Mouse (Mus musculus) left cerebral cortex, postnatal 10 days (tissue): ENCODE data around the gene Rimbp3. TPM values are rescaled to one million over a fixed set of nuclear protein-coding genes. Genes with fewer than 3 reads are reported as not detected.
"Not testable (repeated sequence)": the region's sequence is repeated elsewhere in the genome, so short reads cannot be mapped to it uniquely, and the experiment has no call there.

ENCODE experiments used
- DNase-seq, 2 experiments: peaks; one replicate each; pipeline ENCODE4 v3.0.0; 2021 to 2022; ENCODE audit warnings: low spot score in 2 of 2, mixed read lengths in 1 of 2; ENCODE audit errors: extremely low spot score in 1 of 2
- intact Hi-C: fragments of 180-260 bp; cut with DNase I; formaldehyde crosslinking; loops from one replicate; pipeline ENCODE4 v1.15.1; 2025
- total RNA-seq, 2 experiments: library from RNA; stranded (reverse); gene quantifications; 2 replicates each; pipeline ENCODE4 v1.2.3; 2021

Gene Rimbp3
- 1 to 10 TPM; 1.7 to 1.9 TPM for total RNA-seq

GRCm38 (mm10) chr16:17208389-17209361 is at the start of gene Rimbp3:
TSS of gene Rimbp3 (plus strand) at chr16:17208603.
- intact Hi-C loops: loop anchor here (2.0 kb wide), 1 partner anchor 62 kb away; no protein-coding TSS in a partner anchor
- peak; percentile 84 to 89 for DNase-seq

- DNase-seq, intact Hi-C loops: not testable (repeated sequence)
Observed at GRCm38 (mm10) chr16:17165478-17165877, 42.9 kb upstream of the Rimbp3 start.

DNA sequence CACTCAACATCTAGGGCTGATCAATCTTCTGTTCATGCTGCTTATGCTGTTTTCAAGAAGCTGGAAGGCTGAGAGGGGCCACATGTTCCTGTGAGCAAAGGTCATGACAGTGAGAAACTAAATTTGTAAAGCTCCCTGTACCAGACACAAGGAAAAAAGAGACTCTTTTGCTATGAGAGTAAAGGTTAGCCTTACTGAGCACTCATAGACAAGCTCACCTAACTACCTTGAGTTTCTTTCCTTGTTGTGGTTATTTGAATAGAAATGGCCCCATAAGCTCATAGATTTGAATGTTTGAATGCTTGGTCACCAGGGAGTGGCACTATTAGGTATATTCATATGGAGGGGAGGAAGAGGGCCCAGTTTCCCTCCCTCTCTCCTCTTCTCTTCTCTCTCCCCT is 41.2 kb upstream of the Rimbp3 start:
- intact Hi-C loops: no loop called here
- no peak for DNase-seq

DNA sequence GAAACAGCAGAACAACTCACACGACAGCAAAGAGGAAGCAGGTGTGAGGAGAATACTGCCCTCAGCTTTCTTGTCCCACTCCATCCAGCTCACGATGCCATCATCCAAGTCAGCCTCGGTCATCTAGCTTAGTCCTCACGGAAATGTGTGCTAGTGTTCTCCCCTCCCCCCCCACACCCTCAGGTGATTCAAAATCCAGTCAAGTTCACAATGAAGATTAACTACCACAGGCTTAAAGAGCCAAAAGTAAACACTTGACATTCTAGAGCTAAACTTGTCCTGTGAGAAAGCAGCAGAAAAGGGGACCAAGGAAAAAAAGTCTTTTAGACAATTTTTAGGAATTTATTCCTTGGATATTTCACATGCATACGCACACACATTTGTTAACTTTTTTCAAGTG is 40.4 kb upstream of the Rimbp3 start:
- no peak for DNase-seq
- intact Hi-C loops: no loop called here

DNA sequence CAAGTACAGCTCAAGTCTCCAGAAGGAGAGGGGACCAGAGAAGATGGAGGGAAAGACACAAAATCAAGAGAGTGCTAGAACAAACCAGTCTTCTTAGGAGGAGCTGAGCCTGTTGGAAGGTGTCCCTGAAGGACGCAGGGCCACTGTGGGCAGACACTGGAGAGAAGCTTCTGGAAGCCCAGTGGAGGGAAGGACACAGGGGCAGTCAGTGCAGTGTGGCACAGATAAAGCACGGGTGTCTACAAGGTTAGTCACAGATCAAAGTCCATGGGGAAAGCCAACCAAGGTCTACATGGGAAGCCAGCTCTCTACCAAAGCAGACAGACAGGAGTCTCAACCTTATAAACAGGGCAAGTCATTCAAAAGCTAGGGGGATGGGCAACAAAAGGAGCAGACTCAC is 32.6 kb upstream of the Rimbp3 start:
- intact Hi-C loops: no loop called here
- no peak for DNase-seq

DNA sequence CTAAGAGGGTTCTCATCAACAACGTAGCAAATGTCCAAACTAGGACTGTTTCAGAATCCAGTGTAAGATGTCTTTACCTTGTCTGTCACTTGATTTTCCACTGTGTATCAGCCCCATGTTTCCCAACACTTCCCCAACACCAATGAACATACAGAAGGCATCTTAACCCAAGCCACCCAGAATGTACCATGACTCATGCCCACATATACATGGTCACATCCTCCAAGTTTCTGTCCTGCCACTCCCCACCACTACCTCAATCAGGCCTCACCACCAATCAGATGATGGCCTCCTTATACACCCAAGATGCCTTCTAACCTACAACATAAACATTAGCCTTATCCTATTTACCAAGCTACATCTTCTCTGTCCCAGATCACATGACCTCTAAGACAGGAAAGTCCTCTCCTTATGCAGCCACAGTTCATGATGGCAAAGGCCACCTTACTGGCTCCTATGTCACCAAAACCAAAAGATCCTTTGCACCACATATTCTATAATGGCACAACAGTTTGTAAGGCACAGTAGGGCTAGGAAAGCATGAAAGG is 30.7 kb upstream of the Rimbp3 start:
- no peak for DNase-seq
- intact Hi-C loops: no loop called here

GRCm38 (mm10) chr16:17179706-17180105 is 28.7 kb upstream of the Rimbp3 start:
- no peak for DNase-seq
- intact Hi-C loops: no loop called here

DNA sequence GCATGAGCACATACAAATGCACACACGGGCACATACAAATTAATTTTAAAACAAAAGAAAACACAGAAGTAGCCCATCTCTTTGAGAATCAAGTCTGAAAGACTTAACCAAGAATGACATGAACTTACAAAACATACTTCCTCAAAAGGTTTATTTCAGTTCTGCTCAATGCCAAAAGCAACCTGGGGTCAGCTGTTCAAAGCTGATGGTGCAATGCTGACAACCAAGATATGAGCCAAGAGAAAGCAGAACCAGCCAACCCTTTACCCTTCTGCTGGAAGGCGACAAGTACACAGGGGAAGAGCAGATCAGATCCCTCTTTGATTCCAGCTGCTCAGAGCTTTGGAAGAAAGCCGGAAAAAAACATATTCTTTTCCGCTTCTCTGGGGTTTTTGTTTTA is 27.0 kb upstream of the Rimbp3 start:
- intact Hi-C loops: no loop called here

DNA sequence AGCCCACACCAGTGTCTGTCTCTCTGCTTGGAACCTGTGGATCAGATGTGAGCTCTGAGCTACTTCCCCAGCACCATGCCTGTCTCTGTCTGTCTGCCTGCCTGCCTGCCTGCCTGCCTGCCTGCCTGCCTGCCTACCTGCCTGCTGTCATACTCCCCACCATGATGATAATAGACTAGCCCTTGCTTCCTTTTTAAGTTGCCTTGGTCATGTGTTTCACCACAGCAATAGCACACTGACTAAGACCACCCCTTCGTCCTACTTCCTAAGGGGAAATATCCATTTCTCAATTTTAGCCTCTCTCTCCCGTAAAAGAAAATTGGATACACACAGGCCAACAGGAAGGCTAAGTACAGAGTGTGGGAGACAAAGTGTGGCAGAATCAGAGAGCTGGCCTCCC is 26.3 kb upstream of the Rimbp3 start:
- no peak for DNase-seq
- intact Hi-C loops: no loop called here

More for the DNA sequence above, 27.0 kb upstream of the Rimbp3 start:
- DNase-seq: no peak

GRCm38 (mm10) chr16:17183003-17183402 is 25.4 kb upstream of the Rimbp3 start:
- intact Hi-C loops: no loop called here

GRCm38 (mm10) chr16:17185475-17185874 is 22.9 kb upstream of the Rimbp3 start:
- DNase-seq: no peak
- intact Hi-C loops: no loop called here

More at GRCm38 (mm10) chr16:17183003-17183402, 25.4 kb upstream of the Rimbp3 start:
- no peak for DNase-seq

DNA sequence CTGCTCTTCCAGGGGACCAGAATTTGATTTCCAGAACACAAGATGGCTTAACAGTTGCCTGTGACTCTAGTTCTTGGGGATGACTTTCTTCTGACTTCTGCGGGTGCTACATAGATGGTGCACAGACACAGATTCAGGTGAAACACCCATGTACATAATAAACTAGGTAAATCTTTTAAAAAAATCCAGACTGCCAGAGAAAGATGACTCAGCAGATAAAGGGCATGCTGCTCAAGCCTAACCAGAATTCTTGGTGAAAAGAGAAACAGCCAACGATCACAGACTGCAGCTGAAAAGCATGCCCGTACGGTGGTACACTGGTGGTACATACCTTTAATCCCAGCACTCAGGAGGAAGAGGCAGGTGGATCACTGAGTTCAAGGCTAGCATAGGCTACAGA is 14.6 kb upstream of the Rimbp3 start:
- no peak for DNase-seq
- intact Hi-C loops: no loop called here

GRCm38 (mm10) chr16:17200121-17200952 is 8.1 kb upstream of the Rimbp3 start:
- intact Hi-C loops: no loop called here
- no peak for DNase-seq

- DNase-seq: peak; percentile 75 to 91
- intact Hi-C loops: no loop called here
Observed at GRCm38 (mm10) chr16:17200953-17201707, 7.3 kb upstream of the Rimbp3 start.

DNA sequence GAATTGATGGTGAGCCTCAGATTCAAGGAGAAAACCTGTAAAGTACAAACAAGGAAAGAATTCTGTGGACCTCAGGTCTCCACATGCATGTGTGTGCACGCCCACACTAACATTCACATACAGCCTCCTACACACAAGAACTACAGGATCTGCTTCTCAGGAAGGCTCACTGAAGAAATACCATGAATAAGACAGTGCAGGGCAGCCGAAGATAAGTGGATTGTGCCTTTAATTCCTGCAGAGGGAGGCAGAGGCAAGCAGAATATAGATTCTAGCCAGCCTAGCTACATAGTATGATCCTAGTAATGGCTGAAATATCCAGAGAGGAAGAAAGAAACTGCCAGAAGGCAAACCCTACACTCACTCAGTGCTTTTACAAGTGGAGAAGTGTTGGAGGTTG is 6.4 kb upstream of the Rimbp3 start:
- intact Hi-C loops: no loop called here
- no peak for DNase-seq

GRCm38 (mm10) chr16:17202549-17202948 is 5.9 kb upstream of the Rimbp3 start, which contains the start of gene Ube2l3:
TSS of gene Ube2l3 (minus strand) at chr16:17202649.
- intact Hi-C loops: no loop called here
- no peak for DNase-seq

DNA sequence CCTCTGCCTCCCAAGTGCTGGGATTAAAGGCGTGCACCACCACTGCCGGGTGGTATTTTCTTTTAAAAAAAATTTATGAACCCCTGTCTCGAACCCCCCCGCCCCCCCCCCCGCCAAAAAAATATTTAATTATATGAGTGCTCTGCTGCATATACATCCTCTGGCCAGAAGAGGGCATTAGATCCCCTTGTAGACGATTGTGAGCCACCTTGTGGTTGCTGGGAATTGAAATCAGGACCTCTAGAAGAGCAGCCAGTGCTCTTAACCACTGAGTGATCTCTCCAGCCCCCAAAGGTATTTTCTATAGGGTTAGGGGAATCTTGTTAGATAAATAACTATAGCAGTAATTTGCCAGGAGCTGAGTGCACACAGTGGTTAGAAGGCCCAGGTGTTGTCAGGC is 3.4 kb upstream of the Rimbp3 start:
- no peak for DNase-seq
- intact Hi-C loops: no loop called here

DNA sequence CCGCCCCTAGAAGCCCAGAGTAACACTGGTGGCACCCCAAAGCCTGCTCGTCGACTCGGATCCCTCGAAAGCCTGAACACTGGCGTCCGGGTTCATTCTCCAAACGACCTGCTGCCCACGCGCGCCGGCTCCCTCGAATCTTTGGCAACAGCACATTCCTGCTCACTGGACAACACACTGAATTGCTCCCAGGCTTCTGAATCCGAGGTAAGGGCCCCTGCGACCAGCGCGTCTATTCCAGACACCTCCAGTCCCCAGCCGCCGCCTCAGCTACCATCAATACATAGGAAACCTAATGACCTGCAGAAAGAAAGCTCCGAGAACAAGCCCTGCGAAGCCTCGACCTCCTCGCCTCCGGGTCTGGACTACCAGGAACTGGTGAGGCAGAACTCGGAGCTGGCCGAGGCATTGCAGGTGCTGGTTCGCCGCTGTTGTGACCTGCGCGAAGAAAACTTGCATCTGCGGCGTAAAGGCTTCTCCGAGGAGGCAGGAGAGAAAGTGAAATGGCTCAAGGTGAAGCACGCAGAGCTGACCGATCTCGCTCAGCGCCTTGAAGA is 1.1 kb downstream of the Rimbp3 start:
- DNase-seq: peak in 1 of 2 experiments; percentile 45
- intact Hi-C loops: loop anchor here (2.0 kb wide), 1 partner anchor 61 kb away; no protein-coding TSS in a partner anchor
